8 mouse cellular contexts compared by ENCODE assay signal in genomic region chr7:120977063-120977462, GRCm38 (mm10). TPM values are rescaled to one million over a fixed set of nuclear protein-coding genes. Genes with fewer than 3 reads are reported as not detected.
DNase-seq lines count a peak whose midpoint lies in the region; ATAC-seq lines count a peak whose summit lies in the region.

No protein-coding gene starts in this region.

- H3K4me2 ChIP-seq in intestine, embryonic 14.5 days (ENCODE audit: low read length) = peak overlapping the region; percentile 6; the same call in 1 of the 2 replicates
- H3K4me2 ChIP-seq in intestine, embryonic 15.5 days (replicated peaks) = no peak overlapping the region
- peak overlapping the region; percentile 15; the same call in 1 of the 2 replicates for H3K4me2 ChIP-seq in hindbrain, embryonic 16.5 days (ENCODE audit: low read length)

- no peak for ATAC-seq in intestine, embryonic 14.5 days (replicated peaks; ENCODE audit: low FRiP score, low TSS enrichment, low read depth)
- no peak for ATAC-seq in intestine, embryonic 15.5 days
- ATAC-seq in hindbrain, embryonic 16.5 days = no peak
- no peak for ATAC-seq in monocyte, adult 5-6 weeks (replicated peaks; ENCODE audit: insufficient number of reproducible peaks, low FRiP score, low TSS enrichment, poor library complexity, severe bottlenecking)

- intact Hi-C loops in left cerebral cortex, postnatal 36 days (cut with DNase I) = no loop called here

- DNase-seq in intestine, embryonic 14.5 days (ENCODE audit: low spot score) = no peak
- peak; percentile 77 for DNase-seq in lung, postnatal 36 days
- no peak for DNase-seq in frontal cortex, adult 2 months (ENCODE audit: extremely low spot score in 1 of 2, low spot score in 1 of 2)
- no peak for DNase-seq in left cerebral cortex, postnatal 36 days (ENCODE audit: low spot score in 2 of 2)

- H3K9me3 ChIP-seq in intestine, embryonic 14.5 days (ENCODE audit: control insufficient read depth, low read length) = no peaks in the 10 kb centered on the region
- no peaks in the 10 kb centered on the region for H3K9me3 ChIP-seq in intestine, embryonic 15.5 days
- no peaks in the 10 kb centered on the region for H3K9me3 ChIP-seq in hindbrain, embryonic 16.5 days (ENCODE audit: control insufficient read depth, low read length)

- no peak overlapping the region for H3K4me3 ChIP-seq in intestine, embryonic 14.5 days (ENCODE audit: low read depth, low read length)
- no peak overlapping the region for H3K4me3 ChIP-seq in intestine, embryonic 15.5 days (replicated peaks)
- no peak overlapping the region for H3K4me3 ChIP-seq in brown adipose tissue, adult 24 weeks (ENCODE audit: insufficient read depth, low read depth, low read length)
- no peak overlapping the region for H3K4me3 ChIP-seq in hindbrain, embryonic 16.5 days (ENCODE audit: low read length)

- H3K27me3 ChIP-seq in intestine, embryonic 14.5 days (replicated peaks; ENCODE audit: control insufficient read depth, insufficient read depth, low read length) = no peaks in the 10 kb centered on the region
- no peaks in the 10 kb centered on the region for H3K27me3 ChIP-seq in intestine, embryonic 15.5 days (replicated peaks)
- no peaks in the 10 kb centered on the region for H3K27me3 ChIP-seq in hindbrain, embryonic 16.5 days (replicated peaks; ENCODE audit: control insufficient read depth, insufficient read depth, low read length)

- H3K4me1 ChIP-seq in intestine, embryonic 14.5 days (replicated peaks; ENCODE audit: control insufficient read depth, insufficient read depth, low read length) = peaks cover 29% of the 10 kb centered on the region; the same call in 1 of the 2 replicates
- peaks cover 19% of the 10 kb centered on the region for H3K4me1 ChIP-seq in intestine, embryonic 15.5 days (replicated peaks)
- peaks cover 7% of the 10 kb centered on the region; the same call in 1 of the 2 replicates for H3K4me1 ChIP-seq in brown adipose tissue, adult 24 weeks (ENCODE audit: control insufficient read depth, insufficient read depth, insufficient read length, low read length)
- peaks cover 15% of the 10 kb centered on the region for H3K4me1 ChIP-seq in hindbrain, embryonic 16.5 days (ENCODE audit: control insufficient read depth, insufficient read depth, low read depth, low read length)

- peak overlapping the region; percentile 55 for H3K27ac ChIP-seq in intestine, embryonic 14.5 days (ENCODE audit: low read depth)
- no peak overlapping the region for H3K27ac ChIP-seq in intestine, embryonic 15.5 days
- peak overlapping the region; percentile 88 for H3K27ac ChIP-seq in brown adipose tissue, adult 24 weeks (replicated peaks; ENCODE audit: low read depth, low read length)
- H3K27ac ChIP-seq in hindbrain, embryonic 16.5 days (ENCODE audit: low read depth, low read length) = no peak overlapping the region

- no peak overlapping the region for H3K9ac ChIP-seq in intestine, embryonic 14.5 days (ENCODE audit: low read length)
- H3K9ac ChIP-seq in intestine, embryonic 15.5 days = no peak overlapping the region
- H3K9ac ChIP-seq in hindbrain, embryonic 16.5 days (ENCODE audit: low read depth, low read length) = no peak overlapping the region

- 33% methylated on average over 7 of the region's 7 CpGs for WGBS in intestine, embryonic 14.5 days
- 36% methylated on average over 7 of the region's 7 CpGs for WGBS in intestine, embryonic 15.5 days
- WGBS in hindbrain, embryonic 16.5 days = 25% methylated on average over 7 of the region's 7 CpGs

- no peaks in the 10 kb centered on the region for H3K36me3 ChIP-seq in intestine, embryonic 14.5 days (ENCODE audit: control insufficient read depth, insufficient read depth, low read length)
- H3K36me3 ChIP-seq in intestine, embryonic 15.5 days = no peaks in the 10 kb centered on the region
- H3K36me3 ChIP-seq in hindbrain, embryonic 16.5 days (ENCODE audit: control insufficient read depth, insufficient read depth, low read length) = no peaks in the 10 kb centered on the region

RNA-seq across cellular contexts. Expression of gene Cdr2, which starts 5.0 kb away (rescaled TPM):
- polyA plus RNA-seq in intestine, embryonic 14.5 days (2014; fragmentation: Nextera tagmentation; extraction: Ambion mirVana) = 12.4 and 13.7 TPM in 2 replicates
- 13.1 and 15.7 TPM in 2 replicates for polyA plus RNA-seq in intestine, embryonic 15.5 days (2015; fragmentation: Nextera tagmentation; extraction: Ambion mirVana)
- 6.5 and 8.6 TPM in 2 replicates for polyA plus RNA-seq in brown adipose tissue, adult 24 weeks (2012; ENCODE audit: insufficient read depth, insufficient read length, missing spikeins)
- polyA plus RNA-seq in hindbrain, embryonic 16.5 days (2015; fragmentation: Nextera tagmentation; extraction: Ambion mirVana) = 14.7 and 15.3 TPM in 2 replicates
- polyA plus RNA-seq in frontal cortex, adult 2 months (2012; rRNA removed) = 10.9 and 13.6 TPM in 2 replicates
- 1 to 10 TPM; 7.9 TPM for total RNA-seq in left cerebral cortex, postnatal 36 days (2021)
- 5.9 to 17.3 TPM (median 17.3 TPM) in 3 replicates for total RNA-seq in monocyte, adult 5-6 weeks (2017)

RNA-seq across cellular contexts. Expression of gene Mfsd13b, which starts 5.2 kb away (rescaled TPM):
- 0.65 and 0.76 TPM in 2 replicates for polyA plus RNA-seq in intestine, embryonic 14.5 days (2014; fragmentation: Nextera tagmentation; extraction: Ambion mirVana)
- 0.15 and 0.60 TPM in 2 replicates for polyA plus RNA-seq in intestine, embryonic 15.5 days (2015; fragmentation: Nextera tagmentation; extraction: Ambion mirVana)
- not detected in 2 replicates for polyA plus RNA-seq in brown adipose tissue, adult 24 weeks (2012; ENCODE audit: insufficient read depth, insufficient read length, missing spikeins)
- 0.35 TPM in 1 of 2 replicates, not detected in the other for polyA plus RNA-seq in hindbrain, embryonic 16.5 days (2015; fragmentation: Nextera tagmentation; extraction: Ambion mirVana)
- 0.44 and 0.52 TPM in 2 replicates for polyA plus RNA-seq in frontal cortex, adult 2 months (2012; rRNA removed)
- total RNA-seq in left cerebral cortex, postnatal 36 days (2021) = under 1 TPM in 1 of 2 experiments, not detected in 1; 0.54 TPM
- total RNA-seq in monocyte, adult 5-6 weeks (2017) = not detected in 3 replicates

RNA-seq across cellular contexts. Expression of gene Mettl9, which starts 57.2 kb away (rescaled TPM):
- polyA plus RNA-seq in intestine, embryonic 14.5 days (2014; fragmentation: Nextera tagmentation; extraction: Ambion mirVana) = 162 TPM in 2 replicates
- 145 and 158 TPM in 2 replicates for polyA plus RNA-seq in intestine, embryonic 15.5 days (2015; fragmentation: Nextera tagmentation; extraction: Ambion mirVana)
- 60.4 and 82.4 TPM in 2 replicates for polyA plus RNA-seq in brown adipose tissue, adult 24 weeks (2012; ENCODE audit: insufficient read depth, insufficient read length, missing spikeins)
- polyA plus RNA-seq in hindbrain, embryonic 16.5 days (2015; fragmentation: Nextera tagmentation; extraction: Ambion mirVana) = 167 and 175 TPM in 2 replicates
- 58.0 and 60.3 TPM in 2 replicates for polyA plus RNA-seq in frontal cortex, adult 2 months (2012; rRNA removed)
- total RNA-seq in left cerebral cortex, postnatal 36 days (2021) = 10 to 100 TPM; 84.2 to 91.5 TPM
- 45.0 to 54.5 TPM (median 52.3 TPM) in 3 replicates for total RNA-seq in monocyte, adult 5-6 weeks (2017)

RNA-seq across cellular contexts. Expression of gene Polr3e, which starts 59.5 kb away (rescaled TPM):
- 27.7 and 30.5 TPM in 2 replicates for polyA plus RNA-seq in intestine, embryonic 14.5 days (2014; fragmentation: Nextera tagmentation; extraction: Ambion mirVana)
- 40.3 and 41.5 TPM in 2 replicates for polyA plus RNA-seq in intestine, embryonic 15.5 days (2015; fragmentation: Nextera tagmentation; extraction: Ambion mirVana)
- 6.1 and 7.9 TPM in 2 replicates for polyA plus RNA-seq in brown adipose tissue, adult 24 weeks (2012; ENCODE audit: insufficient read depth, insufficient read length, missing spikeins)
- 24.0 and 27.2 TPM in 2 replicates for polyA plus RNA-seq in hindbrain, embryonic 16.5 days (2015; fragmentation: Nextera tagmentation; extraction: Ambion mirVana)
- 28.2 and 30.9 TPM in 2 replicates for polyA plus RNA-seq in frontal cortex, adult 2 months (2012; rRNA removed)
- total RNA-seq in left cerebral cortex, postnatal 36 days (2021) = 10 to 100 TPM; 27.8 to 28.0 TPM
- total RNA-seq in monocyte, adult 5-6 weeks (2017) = 12.7 to 15.4 TPM (median 14.8 TPM) in 3 replicates

Comparison
In these comparisons a context has a peak if more than half of its experiments do, and no peak if none do; other contexts are left out.
1. H3K27ac ChIP-seq: peak in intestine, embryonic 14.5 days (single experiment) and brown adipose tissue, adult 24 weeks (single experiment); none in intestine, embryonic 15.5 days (single experiment) and hindbrain, embryonic 16.5 days (single experiment).